Mouse (Mus musculus) induced T-regulatory cell, adult 2 months (primary cell): ENCODE results near the gene 1700029P11Rik.

Experiments
- DNase-seq: peaks from one replicate; pipeline ENCODE4 v3.0.0-alpha.2; 2012; ENCODE audit warnings: low read depth

The 1700029P11Rik gene

GRCm38 (mm10) chr15:81980321-81980720, at the start of gene 1700029P11Rik:
1700029P11Rik (plus strand) TSS chr15:81980540.
- DNase-seq = no peak

- peak; percentile 55 for DNase-seq
These were observed 47.3 kb upstream of the 1700029P11Rik start for GRCm38 (mm10) chr15:81932951-81933470.

- DNase-seq = no peak
These were observed 46.4 kb upstream of the 1700029P11Rik start for GRCm38 (mm10) chr15:81933986-81934385.

GRCm38 (mm10) chr15:81935869-81936637, 44.3 kb upstream of the 1700029P11Rik start:
- no peak for DNase-seq

GRCm38 (mm10) chr15:81936679-81937078, 43.7 kb upstream of the 1700029P11Rik start, which contains the start of gene Csdc2:
Csdc2 (plus strand) TSS chr15:81936759.
- DNase-seq = no peak

- no peak for DNase-seq
These were observed 43.0 kb upstream of the 1700029P11Rik start for GRCm38 (mm10) chr15:81937098-81937972.

- peak; percentile 59 for DNase-seq
These were observed 42.1 kb upstream of the 1700029P11Rik start for GRCm38 (mm10) chr15:81938246-81938645.

- DNase-seq = no peak
These were observed 41.1 kb upstream of the 1700029P11Rik start for GRCm38 (mm10) chr15:81939157-81939715.

GRCm38 (mm10) chr15:81939774-81940173, 40.6 kb upstream of the 1700029P11Rik start:
- DNase-seq = no peak

GRCm38 (mm10) chr15:81940219-81940618, 40.1 kb upstream of the 1700029P11Rik start:
- DNase-seq = no peak

GRCm38 (mm10) chr15:81941010-81941409, 39.3 kb upstream of the 1700029P11Rik start:
- DNase-seq = no peak

GRCm38 (mm10) chr15:81943176-81943749, 37.1 kb upstream of the 1700029P11Rik start:
- DNase-seq = no peak

- DNase-seq = no peak
These were observed 31.3 kb upstream of the 1700029P11Rik start for GRCm38 (mm10) chr15:81949076-81949475.

GRCm38 (mm10) chr15:81949476-81950131, 30.7 kb upstream of the 1700029P11Rik start:
- no peak for DNase-seq

- no peak for DNase-seq
These were observed 29.6 kb upstream of the 1700029P11Rik start for GRCm38 (mm10) chr15:81950716-81951115.

- no peak for DNase-seq
These were observed 29.2 kb upstream of the 1700029P11Rik start for GRCm38 (mm10) chr15:81951159-81951558.

- DNase-seq = no peak
These were observed 28.0 kb upstream of the 1700029P11Rik start for GRCm38 (mm10) chr15:81952310-81952709.

GRCm38 (mm10) chr15:81954151-81954583, 26.2 kb upstream of the 1700029P11Rik start:
- DNase-seq = no peak

- no peak for DNase-seq
These were observed 25.6 kb upstream of the 1700029P11Rik start for GRCm38 (mm10) chr15:81954716-81955115.

GRCm38 (mm10) chr15:81955414-81955813, 24.9 kb upstream of the 1700029P11Rik start:
- DNase-seq = no peak

GRCm38 (mm10) chr15:81956457-81956856, 23.9 kb upstream of the 1700029P11Rik start:
- peak; percentile 83 for DNase-seq
